Mouse (Mus musculus): Measurements from ENCODE around the gene Ccl3. TPM values are rescaled to one million over a fixed set of nuclear protein-coding genes. Genes with fewer than 3 reads are reported as not detected.

Gene Ccl3
- 2.1 and 2.5 TPM in 2 replicates for polyA plus RNA-seq (2012; rRNA removed)

GRCm38 (mm10) chr11:83649305-83649841, at the start of gene Ccl3:
Gene Ccl3, minus strand, starts transcription at chr11:83649355.
- 72% methylated on average over 8 of the region's 8 CpGs for WGBS
- DNase-seq (ENCODE audit: low read depth, low spot score) = no peak

GRCm38 (mm10) chr11:83692008-83692407, 42.9 kb upstream of the Ccl3 start:
- DNase-seq (ENCODE audit: low read depth, low spot score) = no peak
- WGBS = 44% methylated on average over 1 of the region's 1 CpGs

GRCm38 (mm10) chr11:83689918-83690317, 40.8 kb upstream of the Ccl3 start:
- DNase-seq (ENCODE audit: low read depth, low spot score) = no peak
- whole genome bisulfite sequencing = 90% methylated on average over 1 of the region's 1 CpGs

- 85% methylated on average over 1 of the region's 1 CpGs for WGBS
- DNase-seq (ENCODE audit: low read depth, low spot score) = no peak
These were observed 26.5 kb upstream of the Ccl3 start for GRCm38 (mm10) chr11:83675665-83676064.

GRCm38 (mm10) chr11:83671743-83672142, 22.6 kb upstream of the Ccl3 start:
- DNase-seq (ENCODE audit: low read depth, low spot score) = no peak

- WGBS = 56% methylated on average over 5 of the region's 5 CpGs
- no peak for DNase-seq (ENCODE audit: low read depth, low spot score)
These were observed 14.4 kb upstream of the Ccl3 start for GRCm38 (mm10) chr11:83663532-83663931.

GRCm38 (mm10) chr11:83662204-83662603, 13.0 kb upstream of the Ccl3 start, which contains the start of gene Ccl4:
Gene Ccl4, plus strand, starts transcription at chr11:83662584.
- 71% methylated on average over 6 of the region's 6 CpGs for WGBS
- DNase-seq (ENCODE audit: low read depth, low spot score) = no peak

- 60% methylated on average over 6 of the region's 6 CpGs for WGBS
- no peak for DNase-seq (ENCODE audit: low read depth, low spot score)
These were observed 9.6 kb upstream of the Ccl3 start for GRCm38 (mm10) chr11:83658797-83659196.

- WGBS = 76% methylated on average over 3 of the region's 3 CpGs
- no peak for DNase-seq (ENCODE audit: low read depth, low spot score)
These were observed 8.4 kb upstream of the Ccl3 start for GRCm38 (mm10) chr11:83657508-83657907.

- DNase-seq (ENCODE audit: low read depth, low spot score) = no peak
- 86% methylated on average over 8 of the region's 8 CpGs for WGBS
These were observed 5.5 kb upstream of the Ccl3 start for GRCm38 (mm10) chr11:83654606-83655005.

GRCm38 (mm10) chr11:83646356-83647149, 2.6 kb downstream of the Ccl3 start:
- no peak for DNase-seq (ENCODE audit: low read depth, low spot score)
- WGBS = 94% methylated on average over 6 of the region's 6 CpGs

GRCm38 (mm10) chr11:83645521-83645920, 3.6 kb downstream of the Ccl3 start, which contains the start of gene Rpl9-ps1:
Gene Rpl9-ps1, minus strand, starts transcription at chr11:83645621.
- no peak for DNase-seq (ENCODE audit: low read depth, low spot score)
- 92% methylated on average over 1 of the region's 1 CpGs for WGBS

GRCm38 (mm10) chr11:83641216-83641615, 7.9 kb downstream of the Ccl3 start:
- no peak for DNase-seq (ENCODE audit: low read depth, low spot score)
- 63% methylated on average over 2 of the region's 2 CpGs for WGBS

GRCm38 (mm10) chr11:83640141-83640540, 9.0 kb downstream of the Ccl3 start:
- 68% methylated on average over 5 of the region's 5 CpGs for WGBS

GRCm38 (mm10) chr11:83639533-83639932, 9.6 kb downstream of the Ccl3 start:
- no peak for DNase-seq (ENCODE audit: low read depth, low spot score)
- 61% methylated on average over 3 of the region's 3 CpGs for WGBS

More at GRCm38 (mm10) chr11:83640141-83640540, 9.0 kb downstream of the Ccl3 start:
- no peak for DNase-seq (ENCODE audit: low read depth, low spot score)

GRCm38 (mm10) chr11:83638934-83639333, 10.2 kb downstream of the Ccl3 start:
- DNase-seq (ENCODE audit: low read depth, low spot score) = no peak
- WGBS = 60% methylated on average over 2 of the region's 2 CpGs

GRCm38 (mm10) chr11:83636742-83637235, 12.4 kb downstream of the Ccl3 start:
- 89% methylated on average over 1 of the region's 1 CpGs for WGBS

GRCm38 (mm10) chr11:83634898-83635297, 14.3 kb downstream of the Ccl3 start:
- WGBS = 95% methylated on average over 2 of the region's 2 CpGs
- DNase-seq (ENCODE audit: low read depth, low spot score) = no peak

More at GRCm38 (mm10) chr11:83636742-83637235, 12.4 kb downstream of the Ccl3 start:
- no peak for DNase-seq (ENCODE audit: low read depth, low spot score)

GRCm38 (mm10) chr11:83634425-83634824, 14.7 kb downstream of the Ccl3 start:
- 74% methylated on average over 4 of the region's 4 CpGs for WGBS
- no peak for DNase-seq (ENCODE audit: low read depth, low spot score)

- DNase-seq (ENCODE audit: low read depth, low spot score) = no peak
- WGBS = 47% methylated on average over 4 of the region's 4 CpGs
These were observed 16.4 kb downstream of the Ccl3 start for GRCm38 (mm10) chr11:83632744-83633143.

GRCm38 (mm10) chr11:83631065-83631464, 18.1 kb downstream of the Ccl3 start:
- WGBS = 75% methylated on average over 2 of the region's 2 CpGs
- DNase-seq (ENCODE audit: low read depth, low spot score) = no peak

Data from large intestine, adult 2 months (tissue).